Mouse (Mus musculus) erythroblast, embryonic 14.5 days (primary cell): Measurements from ENCODE around the gene Zfp593. TPM values are rescaled to one million over a fixed set of nuclear protein-coding genes. Genes with fewer than 3 reads are reported as not detected.

ENCODE experiments used
- H3K27me3 ChIP-seq: 2 replicates; pipeline ENCODE4 v1.6.1; 2012; ENCODE audit warnings: inconsistent platforms; ENCODE audit not compliant: control insufficient read depth
- H3K36me3 ChIP-seq: 2 replicates; pipeline ENCODE4 v1.6.1; 2012; ENCODE audit warnings: mild to moderate bottlenecking, inconsistent platforms; ENCODE audit not compliant: control insufficient read depth
- H3K4me1 ChIP-seq: 2 replicates; pipeline ENCODE4 v1.6.1; 2012; ENCODE audit warnings: inconsistent platforms; ENCODE audit not compliant: control insufficient read depth
- H3K4me3 ChIP-seq: replicated peaks from 2 replicates; pipeline ENCODE3; 2012; ENCODE audit warnings: moderate library complexity, mild to moderate bottlenecking, inconsistent platforms
- H3K9me3 ChIP-seq: 2 replicates; pipeline ENCODE4 v1.6.1; 2012; ENCODE audit warnings: low read length, inconsistent platforms, mixed read lengths; ENCODE audit not compliant: control insufficient read depth
- GATA1 ChIP-seq: IDR thresholded peaks from 2 replicates; pipeline ENCODE4 v1.6.1; 2012; ENCODE audit warnings: low read length, inconsistent platforms, mixed read lengths
- TAL1 ChIP-seq: IDR thresholded peaks from 3 replicates; pipeline ENCODE4 v1.6.1; 2012; ENCODE audit warnings: low read length, inconsistent platforms, mixed read lengths
- polyA plus RNA-seq: library from polyadenylated mRNA; stranded (reverse); fragments of >175 nt; gene quantifications from 2 replicates; pipeline ENCODE4 v1.2.3, GENCODE M21; 2012

The Zfp593 gene
- 1.3 TPM in 2 replicates for polyA plus RNA-seq

DNA sequence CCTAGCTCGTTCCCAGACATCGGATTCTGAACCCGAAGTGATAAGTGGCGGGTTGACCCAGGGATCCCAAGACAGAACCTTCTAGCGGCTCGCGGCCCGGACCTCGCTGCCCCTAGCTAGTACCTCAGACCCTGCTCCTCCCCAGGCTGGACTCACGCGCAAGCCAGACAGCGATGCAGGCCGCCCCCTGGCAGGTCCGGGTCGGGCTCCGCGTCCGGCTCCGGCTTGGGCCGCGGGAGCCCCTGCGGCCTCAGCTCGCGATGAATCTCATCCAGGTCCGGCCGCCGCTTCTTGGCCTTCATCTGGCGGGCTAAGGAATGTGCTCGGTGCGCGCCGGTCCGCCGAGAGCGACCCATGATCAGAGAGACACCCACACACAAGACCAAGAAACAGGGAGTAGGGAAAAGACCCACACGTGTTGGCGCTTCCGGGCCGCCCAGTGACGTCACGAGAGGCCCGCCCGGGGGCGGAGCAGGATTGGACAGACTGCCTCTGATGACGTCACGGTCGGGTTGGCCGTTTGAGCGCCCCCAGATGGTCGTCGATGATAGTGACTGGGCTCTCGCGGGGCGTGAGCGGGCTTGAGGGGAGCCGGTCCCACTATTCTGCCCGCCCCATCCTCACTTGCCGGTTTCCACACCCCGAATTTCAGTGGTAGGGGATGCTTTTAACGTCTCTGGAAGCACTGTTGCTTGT, at the start of gene Zfp593:
Zfp593 (minus strand) TSS at position 445 of the 696 bp plus-strand sequence.
- Histone ChIP-seq H3K36me3 (peaks cover 7% of the 10 kb centered on the region), H3K9me3 (no peaks in the 10 kb centered on the region), H3K4me1 (peaks cover 29% of the 10 kb centered on the region), H3K27me3 (peaks cover 43% of the 10 kb centered on the region), H3K4me3 (peak within 1 kb of the TSS; percentile 83)
- TF ChIP-seq TAL1 = no peak; the same call in 2 of the 3 replicates
- no peak; the same call in 1 of the 2 replicates for TF ChIP-seq GATA1

- Histone ChIP-seq H3K27me3 (peaks cover 14% of the 10 kb centered on the region), H3K9me3 (peaks cover 3% of the 10 kb centered on the region; the same call in 1 of the 2 replicates), H3K4me3 (no peak overlapping the region), H3K4me1 (peaks cover 7% of the 10 kb centered on the region), H3K36me3 (no peaks in the 10 kb centered on the region)
- TF ChIP-seq TAL1 = no peak
- TF ChIP-seq GATA1 = no peak
Measured at GRCm38 (mm10) chr4:134293692-134294163, 48.3 kb upstream of the Zfp593 start.

DNA sequence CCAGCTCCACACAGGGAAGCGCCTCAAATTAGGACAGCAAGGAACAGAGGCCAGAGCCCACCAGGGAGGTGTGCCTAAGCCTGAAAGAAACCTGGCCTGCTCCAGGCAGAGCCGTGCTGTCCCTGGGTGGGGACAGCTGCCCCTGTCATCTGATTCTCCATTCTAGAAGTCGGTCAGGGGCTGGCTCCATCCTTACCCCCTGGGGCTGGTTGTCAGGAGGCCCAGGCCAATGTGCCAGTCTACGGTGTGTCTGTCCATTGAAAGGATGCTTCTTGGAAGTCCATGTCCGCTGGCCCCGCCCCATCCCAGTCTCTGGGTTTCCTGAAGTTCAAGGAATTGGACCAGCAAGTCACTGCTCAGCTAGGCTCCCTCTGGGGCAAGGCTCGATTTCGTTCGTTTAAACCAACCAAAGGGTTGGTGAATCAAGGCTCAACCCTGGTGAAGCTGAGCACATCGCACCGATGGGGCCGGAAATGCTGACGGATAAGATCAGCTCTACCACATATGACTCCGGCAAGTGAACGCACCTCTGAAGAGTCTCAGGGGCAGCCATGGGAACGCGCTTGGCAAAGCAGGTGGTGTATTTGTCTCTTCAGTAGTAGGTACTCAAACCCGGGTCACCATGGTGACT, 47.8 kb upstream of the Zfp593 start:
- Histone ChIP-seq H3K27me3 (peaks cover 14% of the 10 kb centered on the region), H3K4me1 (peaks cover 12% of the 10 kb centered on the region), H3K4me3 (no peak overlapping the region), H3K36me3 (no peaks in the 10 kb centered on the region), H3K9me3 (peaks cover 3% of the 10 kb centered on the region; the same call in 1 of the 2 replicates)
- TF ChIP-seq GATA1 (no peak), TAL1 (no peak)

DNA sequence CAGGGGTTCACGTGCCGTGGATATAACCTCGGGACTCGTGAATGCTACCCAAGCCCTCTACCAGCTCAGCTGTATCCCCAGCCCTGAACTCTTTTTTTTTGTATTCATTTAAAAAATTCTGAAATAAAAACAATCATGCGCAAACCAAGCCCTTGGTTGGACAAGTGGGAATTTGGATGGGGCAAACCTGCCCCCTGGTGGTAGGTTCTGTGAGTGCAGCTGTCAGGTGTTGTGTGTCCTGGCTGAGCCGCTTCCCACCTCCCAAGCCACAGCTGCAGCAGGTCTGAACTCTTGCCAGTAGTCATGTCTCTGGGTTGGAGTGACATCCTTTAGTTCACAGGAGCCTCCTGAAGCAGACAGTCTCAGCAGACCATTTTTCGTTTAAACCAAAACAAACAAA, 46.7 kb upstream of the Zfp593 start:
- H3K36me3 ChIP-seq = no peaks in the 10 kb centered on the region
- no peak overlapping the region for H3K4me3 ChIP-seq
- TF ChIP-seq TAL1 (no peak), GATA1 (no peak)
- H3K27me3 ChIP-seq = peaks cover 14% of the 10 kb centered on the region
- peaks cover 19% of the 10 kb centered on the region for H3K4me1 ChIP-seq
- peaks cover 3% of the 10 kb centered on the region; the same call in 1 of the 2 replicates for H3K9me3 ChIP-seq

DNA sequence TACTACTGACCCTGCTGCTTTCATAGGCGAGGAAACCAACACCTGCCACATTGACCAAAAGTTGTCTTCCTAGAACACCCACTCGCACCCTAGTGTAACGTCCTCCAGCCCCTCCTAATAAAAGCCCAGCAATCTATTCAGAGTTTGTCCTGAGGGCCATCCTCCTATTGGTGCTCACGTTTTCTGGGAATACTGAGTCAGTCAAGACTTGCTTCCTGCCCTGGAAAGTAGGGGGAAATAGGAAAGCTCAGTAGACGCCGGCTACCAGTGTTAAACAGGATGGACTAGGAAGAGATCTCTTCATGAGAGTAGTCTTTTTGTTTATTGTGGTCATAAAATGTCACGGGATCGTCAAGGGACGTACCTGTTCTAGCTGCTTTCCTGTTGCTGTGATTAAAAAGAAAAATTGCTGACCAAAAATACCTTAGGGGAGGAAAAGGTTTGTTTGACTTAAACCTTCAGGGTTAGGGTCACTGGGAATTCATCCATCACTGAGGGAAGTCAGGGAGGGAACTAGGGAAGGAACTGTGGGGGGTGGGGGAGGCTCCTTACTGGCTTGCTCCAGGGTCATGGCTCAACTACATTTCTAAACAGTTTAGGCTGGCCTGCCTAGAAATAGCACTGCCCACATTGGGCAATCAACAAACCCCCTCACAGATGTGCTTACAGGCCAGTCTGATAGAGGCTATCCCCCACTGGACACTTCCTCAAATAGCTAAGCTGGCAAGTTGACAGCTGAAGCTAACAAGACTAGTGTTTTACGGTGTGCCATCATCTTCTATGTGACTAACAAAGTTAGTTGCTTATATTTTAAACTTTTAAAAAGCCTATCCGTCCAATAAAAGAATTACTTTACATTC, 43.2 kb upstream of the Zfp593 start:
- peaks cover 12% of the 10 kb centered on the region for H3K27me3 ChIP-seq
- peaks cover 44% of the 10 kb centered on the region for H3K4me1 ChIP-seq
- H3K4me3 ChIP-seq = peak overlapping the region; percentile 100
- TF ChIP-seq GATA1 (no peak), TAL1 (no peak)
- H3K36me3 ChIP-seq = peaks cover 19% of the 10 kb centered on the region
- no peaks in the 10 kb centered on the region for H3K9me3 ChIP-seq

DNA sequence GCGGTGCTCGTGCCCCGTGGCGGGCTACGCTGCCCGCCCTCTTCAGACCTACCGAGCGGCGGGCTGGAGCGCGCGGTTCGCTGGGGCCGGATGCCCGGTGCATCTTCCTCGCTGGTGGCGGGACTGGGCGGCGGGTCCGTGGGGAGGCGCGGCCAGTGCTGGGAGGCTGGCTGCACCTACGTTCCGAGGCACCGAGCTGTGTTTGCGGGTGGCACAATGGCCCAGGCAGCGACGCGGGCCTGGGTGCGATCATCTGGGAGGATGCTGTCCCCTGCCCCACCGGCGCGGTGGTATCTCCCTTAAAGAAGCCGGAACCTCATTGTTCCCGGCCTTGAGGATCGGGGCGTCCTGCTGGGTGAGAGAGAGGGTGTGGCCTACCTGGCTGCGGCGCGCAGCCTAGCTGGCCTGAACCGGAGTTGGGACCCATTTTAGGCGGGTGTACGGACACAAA, 42.2 kb upstream of the Zfp593 start, which contains the start of gene Pdik1l:
Pdik1l (minus strand) TSS at position 321 of the 451 bp plus-strand sequence.
- TF ChIP-seq GATA1 = no peak
- TF ChIP-seq TAL1 = no peak
- peak within 1 kb of the TSS; percentile 100 for H3K4me3 ChIP-seq

GRCm38 (mm10) chr4:134287168-134287564, 41.8 kb upstream of the Zfp593 start:
- Histone ChIP-seq H3K9me3 (no peaks in the 10 kb centered on the region), H3K4me1 (peaks cover 44% of the 10 kb centered on the region), H3K27me3 (peaks cover 9% of the 10 kb centered on the region), H3K36me3 (peaks cover 34% of the 10 kb centered on the region), H3K4me3 (peak overlapping the region; percentile 100)
- TF ChIP-seq GATA1 (no peak), TAL1 (no peak)

More for the DNA sequence above, 42.2 kb upstream of the Zfp593 start, which contains the start of gene Pdik1l:
- Histone ChIP-seq H3K4me1 (peaks cover 44% of the 10 kb centered on the region), H3K9me3 (no peaks in the 10 kb centered on the region), H3K27me3 (peaks cover 9% of the 10 kb centered on the region), H3K36me3 (peaks cover 29% of the 10 kb centered on the region)

DNA sequence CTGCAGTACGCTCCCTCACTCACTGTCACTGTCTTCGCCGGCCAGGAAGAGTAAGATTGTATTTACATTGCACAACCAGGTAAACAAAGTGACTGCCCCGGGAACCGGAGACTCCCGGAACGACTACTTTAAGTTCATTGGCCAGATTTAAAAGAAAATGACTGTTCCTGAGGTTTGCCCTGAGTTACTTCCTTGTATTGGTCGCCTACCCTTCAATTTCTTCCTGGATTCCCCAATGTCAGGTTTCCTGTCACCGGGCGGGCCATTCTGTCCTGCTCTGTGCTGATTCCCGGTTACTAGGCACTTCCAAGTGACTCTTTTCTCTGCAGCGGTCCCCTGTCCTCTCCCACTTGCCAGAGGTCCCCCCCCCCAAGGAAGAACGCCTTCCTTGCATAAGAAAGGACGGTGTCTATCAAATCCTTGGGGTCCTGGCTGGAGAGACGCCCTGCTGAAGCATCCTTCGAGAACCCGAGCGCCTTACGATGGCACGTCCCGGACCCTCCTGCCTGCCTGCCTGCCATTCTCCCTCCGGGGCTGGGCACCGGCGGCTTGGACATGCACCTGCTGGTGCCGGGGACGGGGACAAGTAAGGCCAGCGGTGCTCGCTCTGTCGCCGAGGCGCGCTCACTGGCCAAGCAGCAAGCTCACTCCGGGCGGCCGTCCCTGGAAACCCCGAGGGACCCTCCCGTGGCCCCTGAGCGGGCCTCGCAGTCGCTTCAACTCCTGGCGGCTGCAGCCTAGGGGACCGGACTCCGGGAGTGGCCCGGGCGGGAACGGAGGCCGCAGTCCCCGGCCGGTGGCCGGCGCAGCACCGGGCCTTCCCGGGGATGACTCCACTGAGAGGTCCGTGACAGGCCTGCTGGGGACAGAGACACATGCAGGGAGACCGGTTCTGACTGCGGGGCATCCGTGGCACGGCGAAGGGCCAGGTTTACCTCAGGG, 41.1 kb upstream of the Zfp593 start:
- peaks cover 9% of the 10 kb centered on the region for H3K27me3 ChIP-seq
- H3K36me3 ChIP-seq = peaks cover 40% of the 10 kb centered on the region
- peaks cover 44% of the 10 kb centered on the region for H3K4me1 ChIP-seq
- H3K4me3 ChIP-seq = peak overlapping the region; percentile 100
- H3K9me3 ChIP-seq = no peaks in the 10 kb centered on the region
- TF ChIP-seq TAL1 = no peak
- no peak for TF ChIP-seq GATA1
